Mouse (Mus musculus) MEL (cell line): ENCODE data around the gene Engase. TPM values are rescaled to one million over a fixed set of nuclear protein-coding genes. Genes with fewer than 3 reads are reported as not detected.
A peak's percentile ranks its signal among the peaks of the same experiment; 100 is the strongest.

Source experiments
- DNase-seq: peaks from one replicate; pipeline ENCODE4 v3.0.0; 2011; ENCODE audit warnings: low read depth, low spot score
- H3K27ac ChIP-seq: 2 replicates; pipeline ENCODE4 v1.5.1; 2012; ENCODE audit warnings: low read depth, mild to moderate bottlenecking, control low read depth, low read length, moderate library complexity; ENCODE audit not compliant: control insufficient read depth
- H3K27me3 ChIP-seq, 2 experiments: fragments of 150-350 bp in 1 of 2; sonication (generic) in 1 of 2; 2 replicates each; pipeline ENCODE4 v1.6.1; 2012; ENCODE audit warnings: low read length in 2 of 2, mild to moderate bottlenecking in 2 of 2, improper control_type of control experiment in 1 of 2, moderate library complexity in 1 of 2; ENCODE audit not compliant: insufficient read depth in 2 of 2, control insufficient read depth in 1 of 2
- H3K36me3 ChIP-seq, 2 experiments: 2 replicates each; pipeline ENCODE4 v1.6.1; 2012 to 2014; ENCODE audit warnings: low read length in 2 of 2, improper control_type of control experiment in 1 of 2, inconsistent platforms in 1 of 2, mild to moderate bottlenecking in 1 of 2; ENCODE audit not compliant: insufficient read depth in 2 of 2, control insufficient read depth in 1 of 2
- H3K4me1 ChIP-seq, 2 experiments: fragments of 150-350 bp in 1 of 2; sonication (generic) in 1 of 2; 2 replicates each; pipeline ENCODE4 v1.6.1; 2012; ENCODE audit warnings: low read length in 2 of 2, improper control_type of control experiment in 1 of 2, mild to moderate bottlenecking in 1 of 2; ENCODE audit not compliant: insufficient read depth in 2 of 2, control insufficient read depth in 1 of 2
- H3K4me3 ChIP-seq, 2 experiments: fragments of 150-350 bp in 1 of 2; sonication (generic) in 1 of 2; 2 replicates each; pipeline ENCODE4 v1.5.1; 2012; ENCODE audit warnings: low read depth in 2 of 2, low read length in 2 of 2, mild to moderate bottlenecking in 2 of 2, moderate library complexity in 2 of 2, control low read depth in 1 of 2, improper control_type of control experiment in 1 of 2; ENCODE audit not compliant: control insufficient read depth in 1 of 2, insufficient read depth in 1 of 2
- H3K79me2 ChIP-seq: 2 replicates; pipeline ENCODE4 v1.6.1; 2012; ENCODE audit warnings: mild to moderate bottlenecking, low read length, moderate library complexity; ENCODE audit not compliant: control insufficient read depth, poor library complexity, insufficient read depth
- H3K9ac ChIP-seq: 2 replicates; pipeline ENCODE4 v1.6.1; 2012; ENCODE audit warnings: low read depth, mild to moderate bottlenecking, control low read depth, low read length, moderate library complexity; ENCODE audit not compliant: control insufficient read depth, poor library complexity, severe bottlenecking
- H3K9me3 ChIP-seq: fragments of 150-350 bp; sonication (generic); replicated peaks from 2 replicates; pipeline ENCODE4 v1.6.1; 2012; ENCODE audit warnings: mild to moderate bottlenecking, low read length, improper control_type of control experiment, moderate library complexity; ENCODE audit not compliant: insufficient read depth
- BHLHE40 ChIP-seq: IDR thresholded peaks from 2 replicates; pipeline ENCODE4 v1.6.1; 2012; ENCODE audit warnings: low read depth, mild to moderate bottlenecking, inconsistent platforms, low read length, improper control_type of control experiment, borderline replicate concordance
- E2F4 ChIP-seq: IDR thresholded peaks from 2 replicates; pipeline ENCODE4 v1.6.1; 2011; ENCODE audit warnings: low read depth, low read length, improper control_type of control experiment, borderline replicate concordance
- EP300 ChIP-seq, 2 experiments: IDR thresholded peaks; 2 replicates each; pipeline ENCODE4 v1.6.1; 2011; ENCODE audit warnings: improper control_type of control experiment in 2 of 2, low read length in 2 of 2, low read depth in 1 of 2, mild to moderate bottlenecking in 1 of 2
- GATA1 ChIP-seq: IDR thresholded peaks from 2 replicates; pipeline ENCODE4 v1.6.1; 2011; ENCODE audit warnings: low read depth, low read length, improper control_type of control experiment
- HCFC1 ChIP-seq: IDR thresholded peaks from 2 replicates; pipeline ENCODE4 v1.6.1; 2012; ENCODE audit warnings: low read depth, mild to moderate bottlenecking, inconsistent platforms, low read length, improper control_type of control experiment, moderate library complexity
- MAX ChIP-seq: IDR thresholded peaks from 2 replicates; pipeline ENCODE4 v1.6.1; 2011; ENCODE audit warnings: low read length, improper control_type of control experiment
- MXI1 ChIP-seq: IDR thresholded peaks from 2 replicates; pipeline ENCODE4 v1.6.1; 2011; ENCODE audit warnings: mild to moderate bottlenecking, low read depth, low read length, improper control_type of control experiment
- MYB ChIP-seq: IDR thresholded peaks from 2 replicates; pipeline ENCODE4 v1.6.1; 2011; ENCODE audit warnings: mild to moderate bottlenecking, low read depth, low read length, improper control_type of control experiment
- MYC ChIP-seq: IDR thresholded peaks from 2 replicates; pipeline ENCODE4 v1.6.1; 2011; ENCODE audit warnings: low read depth, mild to moderate bottlenecking, low read length, improper control_type of control experiment, moderate library complexity
- NELFE ChIP-seq: IDR thresholded peaks from 2 replicates; pipeline ENCODE4 v1.6.1; 2011; ENCODE audit warnings: low read depth, low read length, improper control_type of control experiment
- NRF1 ChIP-seq: IDR thresholded peaks from 2 replicates; pipeline ENCODE4 v1.6.1; 2014; ENCODE audit warnings: low read depth, mild to moderate bottlenecking, inconsistent platforms, low read length, improper control_type of control experiment, moderate library complexity; ENCODE audit not compliant: poor library complexity, insufficient read depth, severe bottlenecking
- POLR2A ChIP-seq, 2 experiments: IDR thresholded peaks; 2 replicates each; pipeline ENCODE4 v1.6.1; 2011 to 2012; ENCODE audit warnings: low read length in 2 of 2, mild to moderate bottlenecking in 2 of 2, control low read depth in 1 of 2, improper control_type of control experiment in 1 of 2, low read depth in 1 of 2, moderate library complexity in 1 of 2; ENCODE audit not compliant: control insufficient read depth in 1 of 2, insufficient read depth in 1 of 2, poor library complexity in 1 of 2
- POLR2AphosphoS5 ChIP-seq: IDR thresholded peaks from 2 replicates; pipeline ENCODE4 v1.6.1; 2012; ENCODE audit warnings: low read depth, borderline replicate concordance, mild to moderate bottlenecking, inconsistent platforms, low read length, moderate library complexity, mixed read lengths
- RAD21 ChIP-seq: IDR thresholded peaks from 2 replicates; pipeline ENCODE4 v1.6.1; 2011; ENCODE audit warnings: mild to moderate bottlenecking, low read depth, low read length, improper control_type of control experiment
- SIN3A ChIP-seq: IDR thresholded peaks from 2 replicates; pipeline ENCODE4 v1.6.1; 2012; ENCODE audit warnings: low read length, improper control_type of control experiment, inconsistent platforms
- SMC3 ChIP-seq: IDR thresholded peaks from 2 replicates; pipeline ENCODE4 v1.6.1; 2011; ENCODE audit warnings: low read depth, low read length, improper control_type of control experiment
- TAL1 ChIP-seq: IDR thresholded peaks from 2 replicates; pipeline ENCODE4 v1.6.1; 2012; ENCODE audit warnings: mild to moderate bottlenecking, inconsistent platforms, low read length, moderate library complexity, mixed read lengths
- TCF12 ChIP-seq: IDR thresholded peaks from 2 replicates; pipeline ENCODE4 v1.6.1; 2014; ENCODE audit warnings: low read depth, mild to moderate bottlenecking, inconsistent platforms, low read length, improper control_type of control experiment, moderate library complexity
- USF1 ChIP-seq: IDR thresholded peaks from 2 replicates; pipeline ENCODE4 v1.6.1; 2014; ENCODE audit warnings: low read depth, mild to moderate bottlenecking, inconsistent platforms, low read length, improper control_type of control experiment, moderate library complexity
- USF2 ChIP-seq, 2 experiments: IDR thresholded peaks; 2 replicates each; pipeline ENCODE4 v1.6.1; 2011 to 2012; ENCODE audit warnings: improper control_type of control experiment in 2 of 2, low read length in 2 of 2, borderline replicate concordance in 1 of 2, inconsistent platforms in 1 of 2, low read depth in 1 of 2, mild to moderate bottlenecking in 1 of 2; ENCODE audit not compliant: insufficient read depth in 1 of 2
- ZC3H11A ChIP-seq: IDR thresholded peaks from 2 replicates; pipeline ENCODE4 v1.6.1; 2012; ENCODE audit warnings: low read depth, mild to moderate bottlenecking, inconsistent platforms, low read length, improper control_type of control experiment
- ZKSCAN1 ChIP-seq: IDR thresholded peaks from 2 replicates; pipeline ENCODE4 v1.6.1; 2012; ENCODE audit warnings: low read depth, mild to moderate bottlenecking, inconsistent platforms, low read length, improper control_type of control experiment, moderate library complexity
- ZMIZ1 ChIP-seq: IDR thresholded peaks from 2 replicates; pipeline ENCODE4 v1.6.1; 2012; ENCODE audit warnings: low read depth, mild to moderate bottlenecking, inconsistent platforms, low read length, improper control_type of control experiment, moderate library complexity
- ZNF384 ChIP-seq: IDR thresholded peaks from 2 replicates; pipeline ENCODE4 v1.6.1; 2012; ENCODE audit warnings: low read depth, mild to moderate bottlenecking, inconsistent platforms, low read length, improper control_type of control experiment
- polyA plus RNA-seq, 2 experiments: library from polyadenylated mRNA; stranded (reverse) in 1 of 2; unstranded in 1 of 2; fragments of >175 nt in 1 of 2; fragments of >200 nt in 1 of 2; gene quantifications; 2 replicates each; pipeline versions ENCODE4 v1.2.1 to v1.2.4; 2012; ENCODE audit warnings: low replicate concordance in 2 of 2, low read depth in 1 of 2; ENCODE audit not compliant: insufficient read length in 2 of 2, insufficient read depth in 1 of 2, missing spikeins in 1 of 2
- total RNA-seq: library from RNA; depleted of rRNA; stranded (reverse); fragments of 300-350 nt; gene quantifications from 2 replicates; pipeline ENCODE4 v1.2.3, GENCODE M21; 2012

The Engase gene
- total and polyA plus RNA-seq, 3 experiments: 15.3 to 23.5 TPM; not detected in 1

GRCm38 (mm10) chr11:118433398-118433868, 43.2 kb upstream of the Engase start:
- Histone ChIP-seq H3K36me3 (0 out of 4 replicates have a peak, but pooled peaks cover 0 to 2% of the 10 kb centered on the region in 2 experiments), H3K4me1 (peaks cover 4 to 10% of the 10 kb centered on the region in 2 experiments), H3K27ac (peak overlapping the region; percentile 50), H3K79me2 (no peaks in the 10 kb centered on the region), H3K9me3 (no peaks in the 10 kb centered on the region), H3K4me3 (peak overlapping the region; percentile 47 to 68), H3K9ac (peak overlapping the region; percentile 67), H3K27me3 (no peaks in the 10 kb centered on the region)
- TF ChIP-seq POLR2AphosphoS5 (no peak), MAX (no peak), BHLHE40 (no peak), MYB (no peak), ZKSCAN1 (no peak), RAD21 (no peak), ZNF384 (no peak), TAL1 (no peak), SIN3A (no peak), GATA1 (no peak), ZC3H11A (no peak), E2F4 (no peak), USF2 (IDR thresholded peaks at IDR 0.05; ENCODE audit: borderline replicate concordance in 1 of 2, insufficient read depth in 1 of 2, low read depth in 1 of 2, low read length in 2 of 2) (no peak), MXI1 (no peak), POLR2A (IDR thresholded peaks at IDR 0.05; ENCODE audit: control insufficient read depth in 1 of 2, insufficient read depth in 1 of 2, low read depth in 1 of 2, low read length in 2 of 2, poor library complexity in 1 of 2) (no peak), HCFC1 (no peak), NRF1 (no peak), USF1 (no peak), NELFE (no peak), SMC3 (no peak)
- no peak for DNase-seq

- Histone ChIP-seq H3K36me3 (0 out of 4 replicates have a peak, but pooled peaks cover 0 to 2% of the 10 kb centered on the region in 2 experiments), H3K9ac (peak overlapping the region; percentile 67), H3K27me3 (peaks cover 0 to 2% of the 10 kb centered on the region in 2 experiments; a peak in 3 of 4 replicates), H3K79me2 (no peaks in the 10 kb centered on the region), H3K27ac (peak overlapping the region; percentile 50), H3K9me3 (no peaks in the 10 kb centered on the region), H3K4me3 (peak overlapping the region; percentile 47 to 68), H3K4me1 (peaks cover 4 to 10% of the 10 kb centered on the region in 2 experiments)
- DNase-seq: peak; percentile 77
- peak; percentile 37 for TF ChIP-seq MYC
- 0 out of 2 replicates have a peak, but pooled peaks have one; percentile 9 for TF ChIP-seq NELFE
- peak; percentile 82 for TF ChIP-seq GATA1
- TF ChIP-seq EP300 (IDR thresholded peaks at IDR 0.05; ENCODE audit: low read depth in 1 of 2, low read length in 2 of 2): no peak
- peak; percentile 68 for TF ChIP-seq SIN3A
- TF ChIP-seq ZMIZ1: no peak
- no peak for TF ChIP-seq RAD21
- peak; percentile 77 for TF ChIP-seq MXI1
- 0 out of 2 replicates have a peak, but pooled peaks have one; percentile 4 for TF ChIP-seq TCF12
- peak in 1 of 2 experiments; percentile 51; a peak in 1 of 4 replicates for TF ChIP-seq POLR2A (IDR thresholded peaks at IDR 0.05; ENCODE audit: control insufficient read depth in 1 of 2, insufficient read depth in 1 of 2, low read depth in 1 of 2, low read length in 2 of 2, poor library complexity in 1 of 2)
Measured at GRCm38 (mm10) chr11:118434093-118434492, 42.5 kb upstream of the Engase start.
